Mouse (Mus musculus) embryonic facial prominence, embryonic 15.5 days (tissue): Measurements from ENCODE around the gene Pus10. TPM values are rescaled to one million over a fixed set of nuclear protein-coding genes. Genes with fewer than 3 reads are reported as not detected.

Experiments used
- ATAC-seq: fragments of 200-750 bp; cut with Nextera tagmentation; 2 replicates; pipeline ENCODE4 v1.8.0; 2017; ENCODE audit warnings: low read depth, moderate TSS enrichment; ENCODE audit not compliant: insufficient number of reproducible peaks, low FRiP score, low TSS enrichment
- H3K27ac ChIP-seq: fragments of 300-500 bp; sonication (generic); replicated peaks from 2 replicates; pipeline ENCODE4 v1.5.1; 2015; ENCODE audit warnings: mild to moderate bottlenecking, inconsistent platforms
- H3K27me3 ChIP-seq: fragments of 300-500 bp; sonication (generic); 2 replicates; pipeline ENCODE4 v1.6.1; 2015; ENCODE audit warnings: inconsistent platforms
- H3K36me3 ChIP-seq: fragments of 300-500 bp; sonication (generic); 2 replicates; pipeline ENCODE4 v1.6.1; 2015; ENCODE audit warnings: mild to moderate bottlenecking, inconsistent platforms
- H3K4me1 ChIP-seq: fragments of 300-500 bp; sonication (generic); 2 replicates; pipeline ENCODE4 v1.6.1; 2015; ENCODE audit warnings: inconsistent platforms
- H3K4me2 ChIP-seq: fragments of 300-500 bp; sonication (generic); replicated peaks from 2 replicates; pipeline ENCODE4 v1.6.1; 2015; ENCODE audit warnings: mild to moderate bottlenecking, inconsistent platforms
- H3K4me3 ChIP-seq: fragments of 300-500 bp; sonication (generic); replicated peaks from 2 replicates; pipeline ENCODE4 v1.5.1; 2015; ENCODE audit warnings: mild to moderate bottlenecking, inconsistent platforms
- H3K9ac ChIP-seq: fragments of 300-500 bp; sonication (generic); 2 replicates; pipeline ENCODE4 v1.6.1; 2015; ENCODE audit warnings: inconsistent platforms
- H3K9me3 ChIP-seq: fragments of 300-500 bp; sonication (generic); replicated peaks from 2 replicates; pipeline ENCODE4 v1.6.1; 2016; ENCODE audit warnings: inconsistent platforms
- WGBS: fragments of 180-500 bp; shearing (Covaris S2); methylation state at CpG from one replicate; pipeline ENCODE4 v1.1.7; 2015; 5-methylcytosine and 5-hydroxymethylcytosine counted together
- polyA plus RNA-seq: library from polyadenylated mRNA; unstranded; fragments of >200 nt; fragmentation: Nextera tagmentation; extraction: Ambion mirVana; gene quantifications from 2 replicates; pipeline ENCODE4 v1.2.1, GENCODE M21; 2015

The Pus10 gene
- polyA plus RNA-seq, 1 experiment from 2014 or later, result 21.2 TPM

DNA sequence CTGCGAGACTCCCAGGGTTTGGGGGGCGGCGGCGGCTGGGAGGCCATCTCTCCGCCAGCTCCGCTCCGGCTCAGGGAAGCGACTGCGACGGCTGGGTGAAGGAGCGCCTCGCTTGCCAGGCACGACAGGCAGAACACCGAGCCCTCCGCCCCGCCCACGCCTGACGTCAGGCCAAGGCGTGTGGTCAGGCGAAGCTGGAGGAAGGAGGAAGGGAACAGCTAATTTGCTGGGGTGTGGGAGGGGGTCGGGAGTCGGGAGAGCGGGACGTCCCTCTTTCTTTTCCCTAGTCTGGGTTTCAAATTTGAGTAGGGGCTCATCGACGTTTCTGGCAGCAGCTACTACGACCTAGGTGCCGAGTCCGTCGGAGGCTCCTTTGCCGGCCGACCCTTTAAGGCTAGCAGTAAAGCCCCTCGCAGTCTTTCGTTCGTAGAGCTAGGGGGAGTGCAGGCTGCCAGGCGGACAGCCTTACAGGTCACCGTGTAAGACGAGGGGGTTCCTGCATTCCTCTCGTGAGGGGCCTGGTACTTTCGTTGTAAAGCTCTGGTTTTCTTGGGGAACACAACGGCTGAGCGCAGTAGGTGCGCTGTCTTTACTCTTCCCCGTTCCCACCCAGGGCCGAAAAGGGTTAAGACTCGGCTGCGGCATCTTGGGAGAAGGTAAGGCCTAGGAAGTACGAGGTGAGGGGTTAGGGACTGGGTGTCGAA, 476 bp downstream of the Pus10 start, which contains the start of gene Pex13:
Gene Pex13 (minus strand): TSS at position 162 of the 704 bp plus-strand sequence.
- WGBS, result under 1% methylated on average over 49 of the region's 49 CpGs
- Histone ChIP-seq H3K9me3 (no peaks in the 10 kb centered on the region), H3K4me3 (peak within 1 kb of the TSS; percentile 95), H3K36me3 (peaks cover 4% of the 10 kb centered on the region; the same call in 1 of the 2 replicates), H3K4me1 (0 out of 2 replicates have a peak, but pooled peaks cover 3% of the 10 kb centered on the region), H3K4me2 (peak within 1 kb of the TSS; percentile 62), H3K9ac (peak within 1 kb of the TSS; percentile 73), H3K27ac (peak within 1 kb of the TSS; percentile 97), H3K27me3 (no peaks in the 10 kb centered on the region)
- ATAC-seq, result peak; percentile 98

DNA sequence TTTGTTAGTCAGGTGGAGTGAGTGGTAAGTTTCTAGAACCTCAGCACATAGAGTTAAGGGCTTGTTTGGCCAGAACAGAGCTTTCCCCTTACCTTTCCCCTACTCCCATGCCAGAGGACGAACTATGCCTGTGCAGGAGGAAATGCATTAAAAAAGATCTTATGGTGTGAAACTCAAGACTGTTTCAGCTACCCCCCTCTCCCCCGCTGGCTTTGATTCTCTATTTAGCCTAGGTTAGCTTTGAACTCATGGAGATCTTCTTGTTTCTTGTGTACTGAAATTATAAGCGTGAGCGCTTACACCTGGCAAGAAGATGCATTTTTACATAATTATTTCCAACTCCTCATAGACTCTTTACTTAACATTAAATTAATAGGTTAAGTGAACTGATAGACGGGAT, 1.1 kb downstream of the Pus10 start:
- Histone ChIP-seq H3K36me3 (peaks cover 4% of the 10 kb centered on the region; the same call in 1 of the 2 replicates), H3K4me1 (0 out of 2 replicates have a peak, but pooled peaks cover 3% of the 10 kb centered on the region), H3K9ac (peak overlapping the region; percentile 73), H3K27ac (peak overlapping the region; percentile 97), H3K27me3 (no peaks in the 10 kb centered on the region), H3K4me2 (peak overlapping the region; percentile 62), H3K9me3 (no peaks in the 10 kb centered on the region), H3K4me3 (peak overlapping the region; percentile 95)
- ATAC-seq, result no peak
- 6% methylated on average over 5 of the region's 5 CpGs for WGBS

DNA sequence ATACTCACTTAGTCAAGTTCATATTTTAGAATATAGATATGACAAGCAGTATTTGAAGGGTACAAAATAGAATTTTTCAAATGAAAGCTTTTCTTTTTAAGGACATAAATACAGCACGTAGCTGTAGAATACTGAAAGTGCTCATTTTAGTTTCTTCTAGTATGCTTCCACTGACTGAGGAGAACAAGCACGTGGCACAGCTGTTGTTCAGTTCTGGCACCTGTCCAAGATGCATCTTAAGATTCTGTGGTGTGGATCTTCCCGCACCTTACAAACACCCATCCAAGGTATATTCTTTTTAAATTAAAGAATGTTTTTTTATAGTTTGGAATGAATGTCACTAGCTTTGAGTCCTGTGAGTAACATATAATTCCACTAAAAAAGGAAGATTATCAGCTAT, 1.7 kb downstream of the Pus10 start:
- 0 out of 2 replicates have a peak, but pooled peaks cover 3% of the 10 kb centered on the region for H3K4me1 ChIP-seq
- peaks cover 4% of the 10 kb centered on the region; the same call in 1 of the 2 replicates for H3K36me3 ChIP-seq
- no peak overlapping the region for H3K27ac ChIP-seq
- peak overlapping the region; percentile 95 for H3K4me3 ChIP-seq
- H3K9me3 ChIP-seq, result no peaks in the 10 kb centered on the region
- H3K27me3 ChIP-seq, result no peaks in the 10 kb centered on the region
- no peak overlapping the region for H3K9ac ChIP-seq
- ATAC-seq, result no peak
- H3K4me2 ChIP-seq, result peak overlapping the region; percentile 62
- 27% methylated on average over 3 of the region's 3 CpGs for WGBS

DNA sequence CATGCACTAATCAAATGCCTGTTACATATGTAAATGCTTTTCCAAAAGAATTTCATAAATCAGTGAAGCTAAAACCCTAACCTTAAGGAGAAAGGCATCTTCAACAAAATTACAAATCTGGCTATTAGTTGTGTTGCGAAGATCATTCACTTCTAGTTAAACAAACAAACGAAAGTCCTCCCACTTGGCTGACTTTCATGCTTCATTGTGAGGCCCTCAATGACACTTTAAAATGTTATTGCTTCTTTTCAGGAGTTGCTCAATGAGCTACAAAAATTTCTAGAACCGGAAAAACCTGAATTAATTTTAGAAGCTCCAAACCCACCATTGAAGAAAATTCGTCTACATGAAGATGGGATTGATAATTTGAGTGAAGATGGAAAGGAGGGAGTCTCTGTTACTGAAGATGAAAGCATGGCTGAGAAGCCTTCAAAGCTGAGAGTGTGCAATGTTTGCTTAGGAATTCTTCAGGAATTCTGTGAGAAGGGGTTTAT, 6.8 kb downstream of the Pus10 start:
- H3K9ac ChIP-seq, result no peak overlapping the region
- H3K27me3 ChIP-seq, result no peaks in the 10 kb centered on the region
- WGBS, result 78% methylated on average over 4 of the region's 4 CpGs
- no peak overlapping the region for H3K27ac ChIP-seq
- H3K4me1 ChIP-seq, result no peaks in the 10 kb centered on the region
- ATAC-seq, result no peak
- no peak overlapping the region for H3K4me3 ChIP-seq
- H3K4me2 ChIP-seq, result no peak overlapping the region
- H3K9me3 ChIP-seq, result no peaks in the 10 kb centered on the region
- H3K36me3 ChIP-seq, result peaks cover 44% of the 10 kb centered on the region

DNA sequence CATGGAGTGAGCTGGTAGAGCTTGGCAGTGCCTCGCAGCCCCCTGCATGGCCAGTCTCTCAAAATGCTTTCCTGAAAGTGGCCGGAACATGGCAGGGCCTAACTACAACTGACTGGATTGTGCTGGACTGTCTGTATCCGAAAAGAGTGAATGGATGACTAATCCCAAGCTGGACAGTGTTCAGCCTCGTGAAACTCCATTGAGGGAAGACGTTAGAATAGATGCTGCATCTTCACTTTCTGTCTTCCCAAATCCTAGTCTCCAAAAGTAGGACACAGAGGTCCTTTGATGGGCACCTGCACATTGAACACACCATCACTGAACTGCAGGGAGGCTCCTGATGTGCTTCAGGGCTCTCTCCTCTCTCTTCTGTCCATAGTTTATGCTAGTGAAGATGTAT, 10.6 kb downstream of the Pus10 start:
- 92% methylated on average over 5 of the region's 5 CpGs for WGBS

DNA sequence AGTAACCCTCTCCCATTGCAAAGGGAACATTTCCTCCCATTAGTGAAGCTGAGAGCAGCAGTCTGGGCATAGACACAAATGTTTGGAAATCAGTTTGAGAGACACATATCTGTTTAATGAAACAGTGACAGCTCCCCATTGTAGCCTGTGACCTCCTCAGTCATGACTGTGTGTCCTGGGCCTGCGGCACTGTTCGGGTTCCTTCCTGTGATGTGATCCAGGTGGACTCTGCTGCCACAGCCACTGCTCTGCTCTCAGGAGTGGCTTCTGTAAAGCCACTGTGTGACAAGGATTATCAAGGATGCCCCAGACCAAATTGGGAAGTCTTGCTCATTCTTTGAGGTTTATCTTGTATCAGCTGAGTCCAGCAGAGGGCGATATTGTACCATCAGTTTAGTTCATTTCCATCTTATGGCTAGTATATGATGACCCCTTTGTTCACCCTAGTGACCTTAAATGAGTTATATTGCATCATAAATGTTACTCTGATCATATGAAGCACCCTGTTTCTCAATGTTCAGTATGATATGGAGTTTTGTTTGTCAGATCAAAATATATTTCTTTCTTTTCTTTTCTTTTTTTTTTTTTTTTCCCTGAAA, 13.7 kb downstream of the Pus10 start:
- Histone ChIP-seq H3K4me1 (no peaks in the 10 kb centered on the region), H3K9me3 (no peaks in the 10 kb centered on the region), H3K27ac (no peak overlapping the region), H3K27me3 (no peaks in the 10 kb centered on the region), H3K36me3 (peaks cover 56% of the 10 kb centered on the region), H3K4me2 (no peak overlapping the region), H3K9ac (no peak overlapping the region), H3K4me3 (no peak overlapping the region)
- WGBS, result 45% methylated on average over 3 of the region's 3 CpGs
- no peak for ATAC-seq

More for the DNA sequence above, 10.6 kb downstream of the Pus10 start:
- H3K9ac ChIP-seq, result no peak overlapping the region
- no peaks in the 10 kb centered on the region for H3K9me3 ChIP-seq
- H3K4me1 ChIP-seq, result no peaks in the 10 kb centered on the region
- no peak overlapping the region for H3K27ac ChIP-seq
- H3K4me3 ChIP-seq, result no peak overlapping the region
- H3K27me3 ChIP-seq, result no peaks in the 10 kb centered on the region
- no peak for ATAC-seq
- H3K36me3 ChIP-seq, result peaks cover 54% of the 10 kb centered on the region
- H3K4me2 ChIP-seq, result no peak overlapping the region

DNA sequence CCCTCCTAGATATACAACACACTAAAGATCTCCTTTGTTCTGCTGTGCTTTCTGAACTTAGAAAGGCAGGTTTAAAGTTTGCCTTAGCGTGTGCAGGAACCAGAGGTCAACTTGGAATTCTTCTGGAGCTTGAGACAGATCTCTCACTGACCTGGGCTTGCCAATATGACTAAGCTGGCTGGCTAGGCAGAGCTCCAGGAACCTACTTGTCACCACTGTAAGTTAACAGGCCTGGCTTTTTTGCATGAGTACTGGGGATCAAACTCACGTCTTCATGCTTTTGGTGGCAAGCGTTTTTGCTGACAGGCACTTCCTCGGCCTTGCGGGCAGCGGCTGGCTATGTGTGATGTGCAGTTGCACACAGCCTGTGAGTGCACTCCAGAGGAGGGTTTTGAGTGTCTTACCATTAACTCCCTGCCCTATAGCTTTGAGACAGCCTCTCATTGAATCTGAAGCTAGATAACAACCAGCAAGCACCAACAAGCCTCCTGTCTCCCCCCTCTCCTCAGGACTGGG, 15.0 kb downstream of the Pus10 start:
- 87% methylated on average over 6 of the region's 6 CpGs for WGBS
- no peak for ATAC-seq
- no peak overlapping the region for H3K27ac ChIP-seq
- H3K36me3 ChIP-seq, result peaks cover 45% of the 10 kb centered on the region
- H3K4me3 ChIP-seq, result no peak overlapping the region
- H3K9me3 ChIP-seq, result no peaks in the 10 kb centered on the region
- H3K9ac ChIP-seq, result no peak overlapping the region
- H3K4me2 ChIP-seq, result no peak overlapping the region
- H3K27me3 ChIP-seq, result no peaks in the 10 kb centered on the region
- H3K4me1 ChIP-seq, result no peaks in the 10 kb centered on the region

DNA sequence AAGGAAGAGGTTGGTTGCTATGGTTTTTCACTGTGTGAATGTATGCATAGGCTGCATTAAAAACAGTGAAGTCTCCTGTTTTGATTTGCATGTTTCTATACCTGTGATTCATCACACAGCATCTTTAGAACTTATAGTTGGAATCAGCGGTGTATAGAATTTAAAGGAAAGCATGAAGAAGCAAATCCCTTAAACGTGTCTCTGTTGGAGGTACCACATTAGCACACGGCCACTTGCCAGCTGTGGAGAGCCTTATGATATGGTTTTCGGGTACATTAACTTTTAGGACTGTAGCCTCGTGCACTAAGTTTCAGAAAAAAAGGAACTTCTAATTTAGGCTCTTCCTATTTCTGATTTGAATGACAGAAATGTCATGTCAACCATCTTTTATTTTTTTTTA, 17.1 kb downstream of the Pus10 start:
- Histone ChIP-seq H3K4me2 (no peak overlapping the region), H3K4me1 (no peaks in the 10 kb centered on the region), H3K9me3 (no peaks in the 10 kb centered on the region), H3K27ac (no peak overlapping the region), H3K36me3 (peaks cover 30% of the 10 kb centered on the region), H3K4me3 (no peak overlapping the region), H3K9ac (no peak overlapping the region), H3K27me3 (no peaks in the 10 kb centered on the region)
- ATAC-seq, result no peak
- 71% methylated on average over 5 of the region's 5 CpGs for WGBS

DNA sequence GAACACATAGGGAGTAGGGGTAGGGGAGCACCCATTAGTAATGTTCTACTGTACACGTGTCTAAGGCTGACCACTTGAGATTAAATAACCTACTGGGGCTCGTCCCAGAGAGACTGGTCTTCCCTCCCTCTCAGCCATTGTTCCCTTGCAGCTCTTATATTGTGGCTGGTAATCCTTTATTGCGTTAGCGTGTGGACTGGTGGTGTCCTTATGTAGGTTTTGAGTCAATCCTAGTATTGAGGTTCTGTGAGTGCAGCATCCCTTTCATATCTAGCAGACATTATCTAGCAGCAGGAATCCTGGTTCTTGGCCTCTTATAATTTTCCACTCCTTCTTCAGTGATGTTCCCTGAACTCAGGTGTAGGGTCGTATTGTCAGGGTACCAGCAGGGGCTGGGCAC, 21.2 kb downstream of the Pus10 start:
- WGBS, result 86% methylated on average over 5 of the region's 5 CpGs
- no peak overlapping the region for H3K4me3 ChIP-seq

DNA sequence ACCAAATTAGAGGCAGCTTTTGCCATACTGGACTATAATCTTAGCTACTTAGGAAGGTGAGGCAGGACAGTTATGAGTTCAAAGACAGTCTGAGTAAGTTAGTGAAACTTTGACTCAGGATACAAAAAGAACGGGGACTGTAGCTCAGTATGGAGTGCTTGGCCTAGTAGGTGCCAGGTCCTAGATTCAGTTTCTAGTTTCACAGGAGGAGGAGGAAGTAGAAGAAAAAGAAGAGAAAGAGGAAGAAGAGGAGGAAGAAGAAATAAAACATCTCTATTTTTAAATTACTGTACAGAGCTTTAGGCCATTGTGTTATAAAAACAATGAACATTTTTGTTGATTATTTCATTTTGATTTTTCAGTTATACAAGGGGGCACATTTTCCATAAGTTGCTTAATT, 22.6 kb downstream of the Pus10 start:
- H3K4me2 ChIP-seq, result no peak overlapping the region
- no peaks in the 10 kb centered on the region for H3K9me3 ChIP-seq
- H3K9ac ChIP-seq, result no peak overlapping the region
- 82% methylated on average over 1 of the region's 1 CpGs for WGBS
- ATAC-seq, result no peak
- no peaks in the 10 kb centered on the region for H3K4me1 ChIP-seq
- H3K27me3 ChIP-seq, result no peaks in the 10 kb centered on the region
- H3K27ac ChIP-seq, result no peak overlapping the region
- no peak overlapping the region for H3K4me3 ChIP-seq
- peaks cover 10% of the 10 kb centered on the region; the same call in 1 of the 2 replicates for H3K36me3 ChIP-seq

More for the DNA sequence above, 21.2 kb downstream of the Pus10 start:
- no peaks in the 10 kb centered on the region for H3K4me1 ChIP-seq
- no peak overlapping the region for H3K27ac ChIP-seq
- peaks cover 19% of the 10 kb centered on the region; the same call in 1 of the 2 replicates for H3K36me3 ChIP-seq
- H3K9me3 ChIP-seq, result no peaks in the 10 kb centered on the region
- no peaks in the 10 kb centered on the region for H3K27me3 ChIP-seq
- ATAC-seq, result no peak
- H3K4me2 ChIP-seq, result no peak overlapping the region
- no peak overlapping the region for H3K9ac ChIP-seq

DNA sequence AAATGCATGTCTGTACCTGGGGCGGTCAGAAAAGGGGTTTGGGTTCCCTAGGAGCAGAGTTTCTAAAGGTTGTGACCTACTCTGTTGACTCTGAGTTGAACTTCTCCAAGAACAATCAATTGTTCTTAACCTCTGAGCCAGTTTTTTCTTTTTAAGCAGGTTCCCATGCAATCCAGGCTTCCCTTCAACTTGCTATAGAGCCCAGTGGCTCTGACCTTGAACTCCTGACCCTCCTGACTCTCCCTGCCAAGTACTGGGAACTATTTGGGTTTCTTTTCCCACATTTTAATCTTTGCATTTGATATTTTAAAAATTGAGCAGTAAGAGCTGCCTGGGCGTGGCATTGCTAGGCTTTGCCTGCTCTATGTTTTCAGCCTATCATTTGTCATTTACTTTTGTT, 27.8 kb downstream of the Pus10 start:
- WGBS, result 92% methylated on average over 2 of the region's 2 CpGs
- Histone ChIP-seq H3K9me3 (no peaks in the 10 kb centered on the region), H3K4me2 (no peak overlapping the region), H3K4me3 (no peak overlapping the region), H3K36me3 (peaks cover 5% of the 10 kb centered on the region; the same call in 1 of the 2 replicates), H3K4me1 (no peaks in the 10 kb centered on the region), H3K27me3 (no peaks in the 10 kb centered on the region), H3K9ac (no peak overlapping the region), H3K27ac (no peak overlapping the region)
- ATAC-seq, result no peak
